Mouse (Mus musculus) natural killer cell, adult 2 months (primary cell): ENCODE results near the gene Gpr87.

ENCODE experiments used
- DNase-seq, 2 experiments: peaks; one replicate each; pipeline ENCODE4 v3.0.0; 2022; ENCODE audit warnings: low spot score in 2 of 2

Gene Gpr87

GRCm38 (mm10) chr3:59139651-59140051 lies 55.3 kb downstream of the Gpr87 start:
- no peak for DNase-seq

DNA sequence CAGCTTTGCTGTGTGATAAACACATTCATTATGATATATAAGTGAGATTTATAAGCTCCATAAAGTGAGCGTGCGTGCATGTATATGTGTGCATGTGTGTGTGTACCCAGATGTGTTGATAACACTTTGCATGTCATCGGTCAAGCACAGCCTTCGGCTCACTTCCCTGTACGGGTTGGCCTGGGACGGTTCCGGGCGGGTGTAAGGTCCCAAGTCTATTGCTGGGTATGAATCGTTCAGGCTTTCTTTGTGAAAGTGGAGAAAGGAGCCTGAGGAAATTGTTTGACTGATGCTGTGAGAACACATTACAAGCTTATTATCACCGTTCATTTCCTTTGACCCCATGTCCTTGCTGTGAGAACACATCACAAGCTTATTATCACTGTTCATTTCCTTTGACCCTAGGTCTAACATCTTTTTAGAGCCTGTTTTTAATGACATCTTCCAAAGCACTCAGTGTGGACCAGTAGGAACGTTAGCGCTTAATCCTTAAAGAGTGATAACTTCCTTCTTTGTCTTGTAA lies 55.9 kb downstream of the Gpr87 start:
- no peak for DNase-seq

DNA sequence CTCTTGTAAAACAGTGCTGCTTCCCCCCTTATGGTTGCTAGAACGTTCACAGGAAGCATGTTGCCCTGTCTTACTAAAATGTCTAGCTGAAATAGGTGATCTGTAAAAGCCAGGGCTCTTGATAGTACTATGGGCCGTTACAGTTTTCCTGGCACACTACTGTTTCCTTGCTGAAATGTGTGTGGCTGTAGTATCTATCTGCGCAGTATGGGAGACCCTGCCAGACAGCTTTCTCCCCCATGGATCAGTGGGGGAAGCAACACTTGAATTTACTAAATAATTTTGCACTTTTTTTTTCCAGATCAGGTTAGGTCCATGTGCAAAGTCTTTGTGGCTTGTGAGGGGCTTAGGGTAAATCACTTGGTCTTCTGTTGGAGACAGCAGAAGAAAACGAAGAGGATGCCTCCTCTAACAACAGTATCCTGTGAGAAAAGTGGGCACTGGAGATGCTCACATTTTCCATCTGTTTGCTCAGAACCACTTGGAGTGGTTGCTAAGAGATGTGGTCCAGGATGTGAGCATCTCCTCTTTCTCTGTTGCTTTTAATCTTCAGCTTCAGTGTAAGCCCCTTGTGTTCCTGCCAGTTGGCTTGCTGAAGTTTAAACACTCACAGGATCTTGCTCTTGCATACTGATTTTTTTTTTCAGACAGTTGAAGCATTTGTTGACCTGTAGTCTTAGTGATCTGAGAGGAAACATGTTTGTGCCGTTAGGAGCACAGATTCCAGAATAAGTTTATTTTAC lies 58.8 kb downstream of the Gpr87 start:
- DNase-seq: no peak

DNA sequence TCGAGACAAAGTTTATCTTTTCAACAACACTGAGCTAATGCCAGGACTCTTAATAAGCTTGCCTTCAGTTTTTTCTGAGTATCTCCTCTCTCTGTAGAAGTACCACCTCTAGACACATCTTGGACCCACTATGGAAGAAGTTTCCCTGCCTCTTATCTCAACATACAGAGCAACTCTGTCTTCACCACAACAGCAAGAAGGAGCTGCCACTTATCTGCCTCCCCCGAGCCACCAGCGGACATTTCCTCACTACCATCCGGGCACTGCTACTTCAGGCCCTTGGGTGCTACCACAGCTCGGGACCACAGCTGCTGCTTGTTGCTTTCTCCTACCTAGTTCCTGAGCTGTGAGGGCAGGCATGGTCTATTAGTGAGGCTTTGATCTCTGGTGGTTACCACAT lies 61.7 kb downstream of the Gpr87 start:
- DNase-seq: peak; percentile 32 to 49

GRCm38 (mm10) chr3:59131966-59132365 lies 62.9 kb downstream of the Gpr87 start:
- DNase-seq: no peak

GRCm38 (mm10) chr3:59131081-59131480 lies 63.8 kb downstream of the Gpr87 start:
- DNase-seq: no peak

DNA sequence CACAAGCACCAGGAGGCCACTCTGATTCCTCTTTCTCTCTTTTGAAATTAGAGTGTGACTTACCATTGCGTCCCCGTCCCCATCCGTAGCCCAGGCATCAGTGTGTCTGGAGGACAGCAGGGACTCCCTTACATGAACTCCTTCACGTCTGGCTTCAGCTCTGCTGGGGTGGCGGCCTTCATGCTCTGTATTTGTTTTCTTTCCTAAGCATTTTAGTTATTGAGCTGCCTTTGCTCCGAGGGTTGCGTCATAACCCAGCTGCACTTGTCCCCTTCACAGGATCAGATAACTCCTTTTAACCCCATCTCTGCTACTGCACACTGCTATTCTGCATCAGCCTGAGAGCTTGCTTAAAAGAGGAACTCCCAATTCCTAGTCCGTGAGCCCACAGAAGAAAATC lies 64.5 kb downstream of the Gpr87 start:
- peak; percentile 13 to 21 for DNase-seq

DNA sequence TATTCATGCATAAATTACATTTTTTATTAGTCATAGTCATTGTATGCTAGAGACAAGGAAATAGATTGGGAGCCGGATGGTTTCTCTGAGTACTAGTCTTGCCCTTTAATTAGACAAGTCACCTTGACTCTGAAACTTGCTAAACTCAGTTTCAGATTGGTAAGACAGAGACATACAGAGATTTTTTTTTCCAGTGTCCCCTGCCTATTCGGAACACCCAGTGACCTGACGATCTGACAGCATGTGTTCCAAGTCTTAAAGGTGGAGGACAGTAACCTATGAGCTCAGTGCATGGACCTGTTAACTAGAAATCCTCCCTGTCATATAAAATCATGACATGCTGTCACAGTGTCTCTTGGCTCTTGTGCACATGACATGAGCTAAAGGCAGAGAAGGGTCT lies 65.4 kb downstream of the Gpr87 start:
- DNase-seq: no peak
